Mouse (Mus musculus): ENCODE results near the gene Kat7. TPM values are rescaled to one million over a fixed set of nuclear protein-coding genes. Genes with fewer than 3 reads are reported as not detected.

The Kat7 gene
- total RNA-seq, 1 experiment from 2014 or later: 48.5 TPM

DNA sequence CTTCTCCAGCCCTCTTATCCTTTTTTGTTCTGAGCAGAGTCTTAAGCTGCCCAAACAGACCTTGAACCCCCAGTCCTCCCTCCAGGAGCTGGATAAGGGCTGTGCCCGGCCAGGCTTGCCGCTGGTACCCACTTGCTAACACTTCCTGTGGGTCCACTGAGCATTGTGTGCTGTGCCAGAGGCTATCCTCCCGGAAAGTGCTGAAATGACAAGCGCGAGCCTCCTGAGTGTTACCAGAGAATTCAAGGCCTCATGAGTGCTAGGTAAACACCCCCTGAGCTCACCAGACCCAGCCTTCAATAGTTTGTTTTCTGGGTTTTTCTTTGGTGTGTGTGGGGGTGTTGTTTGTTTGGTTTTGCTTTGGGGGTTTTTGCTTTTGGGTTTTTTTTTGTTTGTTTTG, 82.6 kb downstream of the Kat7 start:
- DNase-seq: no peak

DNA sequence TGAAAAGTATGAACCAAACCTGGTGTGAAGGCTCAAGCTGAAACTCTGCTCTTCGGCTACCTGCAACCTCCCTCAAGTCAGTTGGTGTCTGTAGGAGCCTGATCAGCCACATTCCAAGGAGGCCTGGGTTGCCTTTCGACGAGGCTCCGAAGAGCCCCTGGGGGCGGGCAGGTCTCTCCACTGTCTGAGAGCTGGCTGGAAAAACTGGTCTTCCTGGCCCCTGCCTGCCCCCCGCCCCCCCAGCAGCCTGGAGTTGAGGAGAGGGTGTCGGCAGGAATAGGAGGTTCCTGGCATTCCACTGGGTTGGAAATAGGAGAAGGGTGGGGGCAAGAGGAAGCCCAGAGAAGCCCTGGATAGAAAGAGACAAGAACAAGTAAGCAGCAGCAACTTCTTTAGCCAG, 84.6 kb downstream of the Kat7 start:
- DNase-seq: no peak

Other genes with a start within 250 kb of the Kat7 start
- 33.9 and 36.1 TPM in 2 replicates for gene Itga3, start 233.4 kb downstream of the Kat7 start, total RNA-seq (2021)
- gene Dlx3, start 190.1 kb downstream of the Kat7 start, total RNA-seq (2021): not detected in 2 replicates
- gene Dlx4, start 164.0 kb downstream of the Kat7 start, total RNA-seq (2021): not detected in 2 replicates
- not detected in 2 replicates for gene Tac4, start 48.7 kb downstream of the Kat7 start, total RNA-seq (2021)
- 20.2 and 21.4 TPM in 2 replicates for gene Fam117a, start 26.8 kb upstream of the Kat7 start, total RNA-seq (2021)
- 51.0 and 62.2 TPM in 2 replicates for gene Slc35b1, start 74.4 kb upstream of the Kat7 start, total RNA-seq (2021)
- 110 and 123 TPM in 2 replicates for gene Spop, start 103.8 kb upstream of the Kat7 start, total RNA-seq (2021)
- gene Nxph3, start 204.3 kb upstream of the Kat7 start, total RNA-seq (2021): 2.6 and 3.8 TPM in 2 replicates